Mouse (Mus musculus) neural tube, embryonic 15.5 days (tissue): ENCODE measurements around the gene Jhy. TPM values are rescaled to one million over a fixed set of nuclear protein-coding genes. Genes with fewer than 3 reads are reported as not detected.

Experiments used
- polyA plus RNA-seq: library from polyadenylated mRNA; unstranded; fragments of >200 nt; fragmentation: Nextera tagmentation; extraction: Ambion mirVana; gene quantifications from 2 replicates; pipeline ENCODE4 v1.2.1, GENCODE M21; 2015

Gene Jhy
- polyA plus RNA-seq, 1 experiment from 2014 or later: 1.3 TPM

Other genes starting within 250 kb of the Jhy start
- 3,055 and 3,120 TPM in 2 replicates for gene Hspa8, start 163.1 kb downstream of the Jhy start, polyA plus RNA-seq
- gene Bsx, start 90.0 kb downstream of the Jhy start, polyA plus RNA-seq: not detected in 2 replicates
- gene Crtam, start 40.5 kb upstream of the Jhy start, polyA plus RNA-seq: 0.08 and 0.15 TPM in 2 replicates
- 23.7 and 28.4 TPM in 2 replicates for gene Ubash3b, start 197.6 kb upstream of the Jhy start, polyA plus RNA-seq